Mouse (Mus musculus) olfactory bulb, adult 2 months (tissue): Measurements from ENCODE around the gene Rab27a.

Source experiments
- CTCF ChIP-seq: fragments of 200-500 bp; IDR thresholded peaks from 2 replicates; pipeline ENCODE4 v1.5.1; 2012; ENCODE audit warnings: low read depth, mild to moderate bottlenecking, low read length, moderate library complexity; ENCODE audit not compliant: insufficient read depth
- POLR2A ChIP-seq: fragments of 200-500 bp; IDR thresholded peaks from 2 replicates; pipeline ENCODE4 v1.6.1; 2012; ENCODE audit warnings: mild to moderate bottlenecking, low read depth, low read length, moderate library complexity; ENCODE audit not compliant: insufficient read depth

DNA sequence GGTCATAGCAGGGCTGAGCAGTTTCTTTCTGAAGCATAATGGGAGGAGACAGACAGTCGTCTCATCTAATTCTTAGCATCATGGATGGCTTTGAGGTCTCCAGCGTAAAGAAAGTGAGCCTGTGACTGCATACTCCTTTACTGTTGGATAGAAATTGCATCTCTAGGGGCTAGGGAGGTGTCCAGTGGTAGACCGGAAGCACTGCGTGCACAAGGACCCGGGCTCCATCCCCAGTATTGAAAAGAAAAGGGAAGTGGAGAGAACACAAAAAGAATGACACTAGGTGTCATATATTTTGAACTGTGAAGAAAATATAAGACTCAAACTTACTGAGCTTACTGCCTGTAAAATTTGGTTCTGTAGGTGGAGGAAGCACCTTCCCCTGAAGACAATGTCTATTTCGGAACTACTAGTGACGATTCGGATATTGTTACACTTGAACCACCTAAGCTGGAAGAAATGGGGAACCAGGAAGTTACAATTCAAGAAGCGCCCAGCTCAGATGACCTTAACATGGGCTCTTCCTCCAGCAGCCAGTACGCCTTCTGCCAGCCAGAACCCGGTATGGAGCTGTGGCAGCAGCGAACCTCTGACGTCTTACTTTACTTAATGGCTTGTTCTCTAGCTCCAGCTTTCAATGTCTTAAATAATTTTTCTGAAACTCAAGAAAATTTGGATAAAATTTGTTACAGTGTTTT lies 43.2 kb upstream of the Rab27a start:
- TF ChIP-seq CTCF (no peak), POLR2A (no peak)
